Mouse (Mus musculus) limb, embryonic 11.5 days (tissue): ENCODE data around the gene Gm21488. TPM values are rescaled to one million over a fixed set of nuclear protein-coding genes. Genes with fewer than 3 reads are reported as not detected.
"Not testable (repeated sequence)": the region's sequence is repeated elsewhere in the genome, so short reads cannot be mapped to it uniquely, and the experiment has no call there.

Experiments used
- ATAC-seq: fragments of 200-750 bp; cut with Nextera tagmentation; 2 replicates; pipeline ENCODE4 v1.8.0; 2017; ENCODE audit warnings: low read depth; ENCODE audit not compliant: insufficient number of reproducible peaks, low FRiP score, low TSS enrichment
- DNase-seq: peaks from one replicate; pipeline ENCODE4 v3.0.0-alpha.2; 2015; ENCODE audit warnings: low spot score
- H3K27ac ChIP-seq: fragments of 300-500 bp; sonication (generic); replicated peaks from 2 replicates; pipeline ENCODE4 v1.5.1; 2014; ENCODE audit warnings: low read depth, mild to moderate bottlenecking, low read length
- H3K27me3 ChIP-seq: fragments of 300-500 bp; sonication (generic); 2 replicates; pipeline ENCODE4 v1.6.1; 2014; ENCODE audit warnings: mild to moderate bottlenecking, low read length, mixed read lengths; ENCODE audit not compliant: control insufficient read depth, insufficient read depth
- H3K36me3 ChIP-seq: fragments of 300-500 bp; sonication (generic); 2 replicates; pipeline ENCODE4 v1.6.1; 2014; ENCODE audit warnings: mild to moderate bottlenecking, low read length, moderate library complexity, mixed read lengths; ENCODE audit not compliant: control insufficient read depth, insufficient read depth
- H3K4me1 ChIP-seq: fragments of 300-500 bp; sonication (generic); 2 replicates; pipeline ENCODE4 v1.6.1; 2014; ENCODE audit warnings: low read length, mixed read lengths; ENCODE audit not compliant: control insufficient read depth, insufficient read depth
- H3K4me2 ChIP-seq: fragments of 300-500 bp; sonication (generic); 2 replicates; pipeline ENCODE4 v1.6.1; 2014; ENCODE audit warnings: low read depth, mild to moderate bottlenecking, moderate library complexity; ENCODE audit not compliant: severe bottlenecking
- H3K4me3 ChIP-seq: fragments of 300-500 bp; sonication (generic); 2 replicates; pipeline ENCODE4 v1.5.1; 2014; ENCODE audit warnings: low read depth, low read length
- H3K9ac ChIP-seq: fragments of 300-500 bp; sonication (generic); 2 replicates; pipeline ENCODE4 v1.6.1; 2014; ENCODE audit warnings: mild to moderate bottlenecking, low read length
- H3K9me3 ChIP-seq: fragments of 300-500 bp; sonication (generic); 2 replicates; pipeline ENCODE4 v1.6.1; 2016; ENCODE audit warnings: low read length; ENCODE audit not compliant: control insufficient read depth
- WGBS: fragments of 180-500 bp; shearing (Covaris S2); extraction: QIAGEN DNeasy Blood & Tissue Kit; methylation state at CpG from one replicate; pipeline ENCODE4 v1.1.7; 2014; 5-methylcytosine and 5-hydroxymethylcytosine counted together
- polyA plus RNA-seq: library from polyadenylated mRNA; unstranded; fragments of >200 nt; fragmentation: Nextera tagmentation; extraction: Ambion mirVana; gene quantifications from 2 replicates; pipeline ENCODE4 v1.2.1, GENCODE M21; 2014

The Gm21488 gene
- not detected in 2 replicates for polyA plus RNA-seq

GRCm38 (mm10) chrY:27521820-27522219, at the start of gene Gm21488:
TSS of gene Gm21488 (minus strand) at chrY:27521920.
- H3K9me3 ChIP-seq, H3K36me3 ChIP-seq, H3K9ac ChIP-seq, H3K4me1 ChIP-seq, H3K27me3 ChIP-seq, H3K4me2 ChIP-seq, DNase-seq, H3K4me3 ChIP-seq, H3K27ac ChIP-seq, ATAC-seq: not testable (repeated sequence)
- WGBS, result no CpG with 5 or more reads among the region's 5 CpGs
